Mouse (Mus musculus): ENCODE data around the gene Mtx2. TPM values are rescaled to one million over a fixed set of nuclear protein-coding genes. Genes with fewer than 3 reads are reported as not detected.
A peak's percentile ranks its signal among the peaks of the same experiment; 100 is the strongest.

The Mtx2 gene
- polyA plus RNA-seq, 1 experiment from 2014 or later = 144 TPM

DNA sequence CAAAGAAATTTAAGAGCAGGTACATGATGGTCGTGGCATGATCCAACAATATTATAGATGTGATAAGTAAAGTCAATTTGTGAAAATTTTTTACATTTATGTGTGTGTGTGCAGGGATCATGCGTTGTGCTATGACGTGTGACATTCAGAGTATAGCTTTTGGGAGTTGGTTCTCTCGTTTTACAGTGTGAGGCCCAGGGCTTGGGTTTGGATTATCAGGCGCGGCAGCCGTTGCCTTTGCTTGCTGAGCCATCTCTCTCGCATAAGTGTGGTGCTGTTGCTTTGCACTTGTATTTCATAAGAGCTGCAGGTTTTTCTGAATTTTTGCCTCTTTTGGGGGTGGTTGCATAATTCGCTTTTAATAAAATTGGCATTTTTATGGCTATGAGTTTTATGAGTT lies 48.4 kb downstream of the Mtx2 start:
- Histone ChIP-seq H3K4me1 (no peaks in the 10 kb centered on the region), H3K27me3 (replicated peaks) (no peaks in the 10 kb centered on the region), H3K4me2 (replicated peaks) (no peak overlapping the region), H3K9ac (no peak overlapping the region), H3K4me3 (no peak overlapping the region), H3K36me3 (peaks cover 11% of the 10 kb centered on the region; the same call in 1 of the 2 replicates), H3K9me3 (no peaks in the 10 kb centered on the region), H3K27ac (no peak overlapping the region)
- ATAC-seq (ENCODE audit: low FRiP score, low read depth) = no peak
- 92% methylated on average over 9 of the region's 9 CpGs for WGBS

DNA sequence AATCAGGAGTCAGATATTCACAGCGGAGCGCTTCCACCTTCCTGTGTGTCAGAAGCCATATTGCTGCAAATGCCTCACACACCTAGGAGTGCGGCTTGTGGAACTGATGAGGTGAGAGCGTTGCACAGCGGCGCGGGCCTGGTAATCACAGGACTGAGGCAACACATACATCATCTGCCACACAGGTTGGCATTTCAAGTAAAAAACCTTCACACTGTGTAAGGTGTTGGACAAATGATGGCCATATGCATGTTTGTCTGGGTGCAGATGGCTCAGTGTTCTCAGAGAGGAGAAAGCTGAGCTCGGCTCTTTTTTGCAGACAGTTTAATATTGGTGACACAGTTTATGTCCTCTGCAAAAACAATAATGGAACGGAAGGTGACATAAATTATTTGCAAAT lies 58.8 kb downstream of the Mtx2 start:
- no peak overlapping the region for H3K4me3 ChIP-seq
- H3K27ac ChIP-seq = no peak overlapping the region
- H3K4me2 ChIP-seq (replicated peaks) = no peak overlapping the region
- no peaks in the 10 kb centered on the region for H3K9me3 ChIP-seq
- H3K36me3 ChIP-seq = no peaks in the 10 kb centered on the region
- ATAC-seq (ENCODE audit: low FRiP score, low read depth) = peak; percentile 48; the same call in 1 of the 2 replicates
- WGBS = 71% methylated on average over 9 of the region's 9 CpGs
- H3K27me3 ChIP-seq (replicated peaks) = no peaks in the 10 kb centered on the region
- no peak overlapping the region for H3K9ac ChIP-seq
- H3K4me1 ChIP-seq = no peaks in the 10 kb centered on the region

DNA sequence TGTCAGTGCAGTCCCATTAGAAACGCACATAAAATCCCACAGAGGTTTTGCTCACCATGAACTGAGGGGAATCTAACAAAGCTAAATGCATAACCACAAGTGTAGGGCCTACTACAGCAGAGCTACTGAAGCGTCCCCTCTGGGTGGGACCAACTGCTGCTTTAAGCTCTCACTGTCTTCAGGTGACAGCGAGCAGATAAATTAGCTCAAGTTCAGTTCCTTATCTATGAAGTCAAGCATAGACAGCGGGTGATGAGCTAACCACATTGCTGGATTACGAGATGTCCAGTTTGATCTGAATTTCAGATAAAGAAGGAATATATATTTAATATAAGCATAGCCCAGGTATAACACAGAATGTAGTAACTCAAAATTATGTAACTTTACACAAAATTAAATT lies 66.3 kb downstream of the Mtx2 start:
- no peak overlapping the region for H3K27ac ChIP-seq
- no peak overlapping the region for H3K4me3 ChIP-seq
- H3K9me3 ChIP-seq = no peaks in the 10 kb centered on the region
- no peaks in the 10 kb centered on the region for H3K36me3 ChIP-seq
- no peaks in the 10 kb centered on the region for H3K4me1 ChIP-seq
- no peak for ATAC-seq (ENCODE audit: low FRiP score, low read depth)
- WGBS = 77% methylated on average over 5 of the region's 5 CpGs
- H3K4me2 ChIP-seq (replicated peaks) = no peak overlapping the region
- H3K27me3 ChIP-seq (replicated peaks) = no peaks in the 10 kb centered on the region
- no peak overlapping the region for H3K9ac ChIP-seq

DNA sequence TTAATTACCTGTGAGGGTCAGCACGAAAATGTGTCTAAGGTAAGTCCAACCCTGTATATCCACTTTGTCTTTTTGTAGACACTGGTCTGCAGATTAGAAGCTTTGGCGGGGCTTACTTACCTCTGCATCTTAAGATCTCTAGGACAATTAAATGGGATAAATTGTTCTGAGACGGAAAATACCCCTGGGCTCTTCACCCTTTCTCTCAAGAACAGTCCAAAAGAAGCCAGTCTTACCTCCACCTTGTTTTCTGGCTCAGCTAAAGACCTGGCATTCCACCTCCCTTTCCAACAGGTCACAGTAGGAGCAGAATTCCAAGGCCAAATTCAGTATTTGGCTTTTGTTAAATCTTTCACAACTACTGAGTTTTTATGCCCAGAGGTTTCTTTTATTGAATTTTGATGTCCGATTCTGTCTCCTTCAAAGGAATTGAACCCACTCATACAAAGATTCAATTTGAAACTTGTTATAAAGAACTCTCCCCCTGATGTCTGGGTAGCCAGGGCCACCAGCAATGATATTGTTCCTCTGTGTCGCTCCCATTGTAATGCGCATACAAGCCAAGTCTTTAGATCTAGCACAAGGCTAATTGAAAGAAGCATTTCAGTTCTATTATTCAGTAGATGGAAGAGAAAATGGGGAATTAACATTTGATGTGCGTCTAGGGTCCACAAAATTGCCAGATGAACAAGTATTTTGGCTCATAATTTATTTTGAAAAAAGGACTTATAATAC lies 67.4 kb downstream of the Mtx2 start:
- 69% methylated on average over 7 of the region's 7 CpGs for WGBS

DNA sequence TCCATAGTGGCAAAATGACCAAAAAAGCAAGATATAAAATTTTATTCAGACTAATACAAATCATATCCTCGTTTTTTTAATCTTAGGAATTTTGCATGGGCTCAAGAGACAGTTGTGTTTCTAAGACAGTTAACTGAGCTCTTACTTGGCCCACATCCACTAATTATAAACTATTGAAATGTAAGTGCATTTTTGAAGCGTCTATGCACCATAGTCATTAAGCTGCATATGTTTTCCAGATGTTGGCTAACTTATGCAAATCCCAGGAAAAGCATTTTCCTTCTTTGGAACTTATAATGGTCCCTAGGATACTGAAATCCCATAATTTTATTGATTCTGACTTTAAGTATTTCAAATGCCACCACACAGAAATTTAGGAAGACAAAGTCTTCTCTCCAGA lies 68.5 kb downstream of the Mtx2 start:
- H3K4me3 ChIP-seq = no peak overlapping the region
- H3K27ac ChIP-seq = no peak overlapping the region
- H3K36me3 ChIP-seq = no peaks in the 10 kb centered on the region
- H3K4me2 ChIP-seq (replicated peaks) = no peak overlapping the region
- no peaks in the 10 kb centered on the region for H3K27me3 ChIP-seq (replicated peaks)
- 66% methylated on average over 2 of the region's 2 CpGs for WGBS
- H3K4me1 ChIP-seq = no peaks in the 10 kb centered on the region
- no peak overlapping the region for H3K9ac ChIP-seq
- no peaks in the 10 kb centered on the region for H3K9me3 ChIP-seq
- no peak for ATAC-seq (ENCODE audit: low FRiP score, low read depth)

More for the DNA sequence above, 67.4 kb downstream of the Mtx2 start:
- Histone ChIP-seq H3K27me3 (replicated peaks) (no peaks in the 10 kb centered on the region), H3K36me3 (no peaks in the 10 kb centered on the region), H3K4me2 (replicated peaks) (no peak overlapping the region), H3K4me1 (no peaks in the 10 kb centered on the region), H3K9ac (no peak overlapping the region), H3K4me3 (no peak overlapping the region), H3K9me3 (no peaks in the 10 kb centered on the region), H3K27ac (no peak overlapping the region)
- no peak for ATAC-seq (ENCODE audit: low FRiP score, low read depth)

DNA sequence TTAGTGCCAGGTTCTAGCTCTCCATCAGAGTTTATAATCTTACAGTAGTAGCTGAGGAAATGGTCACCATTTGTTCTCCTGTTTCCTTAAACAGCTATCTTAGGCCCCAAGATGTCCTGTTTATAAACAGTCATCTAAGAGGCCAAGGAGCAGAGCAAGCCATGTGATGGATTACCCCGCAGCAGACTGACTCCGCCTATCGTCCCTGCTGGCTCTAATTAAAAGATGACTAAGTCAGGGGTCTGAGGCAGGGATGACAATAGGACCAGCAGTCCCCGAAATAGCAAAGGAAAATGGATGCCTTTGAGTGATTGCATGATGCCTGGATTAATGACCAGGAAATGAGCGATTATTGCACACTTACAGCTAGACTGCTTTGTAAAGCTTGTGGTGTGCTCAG lies 74.4 kb downstream of the Mtx2 start:
- Histone ChIP-seq H3K27ac (no peak overlapping the region), H3K9ac (no peak overlapping the region), H3K9me3 (no peaks in the 10 kb centered on the region), H3K36me3 (no peaks in the 10 kb centered on the region), H3K4me2 (replicated peaks) (no peak overlapping the region), H3K27me3 (replicated peaks) (no peaks in the 10 kb centered on the region), H3K4me1 (peaks cover 11% of the 10 kb centered on the region), H3K4me3 (no peak overlapping the region)
- ATAC-seq (ENCODE audit: low FRiP score, low read depth) = no peak
- WGBS = 29% methylated on average over 5 of the region's 5 CpGs

DNA sequence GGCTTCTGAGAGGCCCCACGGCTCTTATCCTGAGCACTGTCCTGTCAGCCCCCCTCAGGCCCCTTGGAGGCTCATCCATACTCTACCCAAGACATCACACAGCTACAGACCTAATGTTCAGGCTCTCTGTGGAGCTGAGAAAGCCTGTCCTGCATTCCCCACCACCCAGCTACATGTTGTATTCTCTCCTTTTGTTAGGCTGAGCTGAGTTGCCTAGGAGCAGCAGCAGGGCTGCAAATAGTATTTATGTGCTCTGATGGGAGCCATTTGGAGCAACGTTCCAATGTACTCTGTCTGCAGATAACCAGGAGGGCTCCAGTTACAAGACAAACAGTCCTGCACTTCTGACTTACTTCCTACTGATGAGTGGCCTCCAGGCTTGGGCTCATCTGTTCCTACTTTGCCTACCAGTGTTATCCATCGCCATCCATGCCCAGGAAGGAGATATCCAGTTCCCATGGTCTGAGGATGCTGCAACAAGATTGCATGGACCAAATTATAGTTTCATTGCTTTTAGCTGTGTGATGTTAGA lies 76.2 kb downstream of the Mtx2 start:
- H3K36me3 ChIP-seq = no peaks in the 10 kb centered on the region
- no peak overlapping the region for H3K4me3 ChIP-seq
- 38% methylated on average over 3 of the region's 3 CpGs for WGBS
- H3K9me3 ChIP-seq = no peaks in the 10 kb centered on the region
- ATAC-seq (ENCODE audit: low FRiP score, low read depth) = no peak
- H3K4me1 ChIP-seq = peaks cover 11% of the 10 kb centered on the region
- H3K4me2 ChIP-seq (replicated peaks) = no peak overlapping the region
- H3K9ac ChIP-seq = no peak overlapping the region
- no peaks in the 10 kb centered on the region for H3K27me3 ChIP-seq (replicated peaks)
- H3K27ac ChIP-seq = 0 out of 2 replicates have a peak overlapping the region, but pooled peaks have one; percentile 1

DNA sequence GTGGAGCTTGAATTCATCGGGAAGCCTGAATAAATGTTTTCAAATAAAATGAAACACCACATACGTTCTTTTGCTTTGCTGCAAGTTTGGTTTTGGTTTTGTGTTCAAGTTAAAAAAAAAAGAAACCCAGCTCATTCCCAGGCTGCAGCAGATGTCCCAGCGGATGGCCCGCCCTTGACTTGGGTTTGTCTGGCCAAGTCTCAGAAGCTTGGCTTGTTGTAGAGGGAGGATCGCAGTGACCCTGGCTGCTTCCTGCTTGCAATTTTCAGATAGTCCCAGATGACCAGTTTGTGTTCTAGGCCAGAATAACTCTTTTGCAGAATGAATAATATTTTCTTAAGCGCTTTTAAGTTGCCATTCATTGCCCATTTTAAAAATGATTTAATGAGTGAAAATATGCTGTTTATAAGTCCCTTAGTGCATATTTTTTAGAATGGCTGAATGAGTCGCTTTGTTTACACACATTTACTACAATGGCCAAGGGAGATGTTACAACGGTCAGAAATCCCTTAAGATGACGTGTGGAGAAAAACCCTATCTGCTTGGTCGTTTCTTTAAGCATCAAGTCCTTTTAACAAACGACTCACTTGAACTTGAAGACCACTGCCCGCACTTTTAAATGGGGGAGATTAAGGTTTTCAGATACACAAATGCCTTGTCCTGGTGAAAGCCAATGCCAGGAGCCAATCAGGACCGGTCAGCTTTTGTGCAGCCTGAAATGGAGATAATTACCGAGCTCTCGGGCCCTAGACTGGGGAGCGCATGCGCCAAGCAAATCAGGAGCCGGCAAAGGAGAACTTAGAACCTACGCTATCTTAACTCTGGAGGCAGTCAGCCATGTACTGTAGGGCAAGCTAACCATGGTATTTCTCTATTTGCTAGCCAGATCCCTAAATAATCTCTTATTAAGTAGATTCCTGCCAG lies 82.0 kb downstream of the Mtx2 start:
- Histone ChIP-seq H3K4me2 (replicated peaks) (no peak overlapping the region), H3K36me3 (no peaks in the 10 kb centered on the region), H3K27ac (no peak overlapping the region), H3K27me3 (replicated peaks) (no peaks in the 10 kb centered on the region), H3K9me3 (no peaks in the 10 kb centered on the region), H3K9ac (no peak overlapping the region), H3K4me1 (no peaks in the 10 kb centered on the region), H3K4me3 (no peak overlapping the region)
- no peak for ATAC-seq (ENCODE audit: low FRiP score, low read depth)
- 69% methylated on average over 19 of the region's 19 CpGs for WGBS

DNA sequence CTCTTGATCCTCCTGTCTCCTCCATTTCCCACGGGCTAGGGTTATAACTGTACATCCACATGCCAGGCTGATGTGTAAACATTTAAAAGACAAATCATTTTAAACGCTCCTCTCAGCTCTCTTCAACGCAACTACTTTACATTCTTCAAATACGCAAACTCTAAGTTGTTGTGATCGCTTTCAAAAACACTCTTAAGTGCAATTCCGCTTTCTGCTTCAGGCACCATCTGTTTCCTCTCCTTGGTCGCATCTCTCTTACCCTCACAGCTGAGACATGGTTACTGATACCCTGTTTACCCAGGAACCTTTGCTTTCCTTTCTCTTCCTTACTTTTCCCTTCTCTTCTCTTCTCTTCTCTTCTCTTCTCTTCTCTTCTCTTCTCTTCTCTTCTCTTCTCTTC lies 86.4 kb downstream of the Mtx2 start:
- no peak overlapping the region for H3K27ac ChIP-seq
- H3K4me3 ChIP-seq = no peak overlapping the region
- H3K27me3 ChIP-seq (replicated peaks) = no peaks in the 10 kb centered on the region
- no peak overlapping the region for H3K9ac ChIP-seq
- no peaks in the 10 kb centered on the region for H3K9me3 ChIP-seq
- no peaks in the 10 kb centered on the region for H3K36me3 ChIP-seq
- ATAC-seq (ENCODE audit: low FRiP score, low read depth) = no peak
- WGBS = 83% methylated on average over 7 of the region's 7 CpGs
- no peaks in the 10 kb centered on the region for H3K4me1 ChIP-seq
- no peak overlapping the region for H3K4me2 ChIP-seq (replicated peaks)

DNA sequence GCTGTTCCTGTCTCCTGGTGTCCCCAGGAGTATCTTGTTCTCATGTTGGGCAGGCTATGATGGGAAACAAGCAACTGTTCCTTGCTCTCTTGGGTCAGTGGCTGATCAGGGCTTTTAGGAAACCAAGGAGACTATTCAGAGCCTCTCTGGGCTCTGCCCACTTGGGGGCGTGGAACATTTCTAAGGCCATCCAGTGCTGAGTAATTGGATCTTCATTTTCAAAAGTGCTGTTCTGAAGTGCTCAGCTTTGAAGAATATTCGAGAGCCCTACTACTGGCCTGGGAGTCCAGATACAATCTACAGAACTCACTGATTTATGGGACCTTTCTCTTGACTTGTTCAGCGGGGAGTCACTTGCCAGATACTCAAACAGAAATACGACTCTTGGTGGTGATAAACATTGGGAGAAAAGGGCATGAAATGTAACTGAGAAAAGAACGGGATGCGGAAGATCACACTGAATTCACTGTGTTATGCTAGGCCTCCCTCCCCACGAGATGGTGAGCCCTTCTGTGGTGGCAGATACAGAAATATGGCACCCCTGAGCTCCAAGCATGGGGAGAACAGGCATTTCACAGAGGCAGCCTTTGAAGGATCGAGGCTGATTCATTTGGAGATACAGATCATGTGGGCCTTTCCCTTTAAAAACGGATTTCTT lies 92.4 kb downstream of the Mtx2 start:
- Histone ChIP-seq H3K36me3 (no peaks in the 10 kb centered on the region), H3K27me3 (replicated peaks) (no peaks in the 10 kb centered on the region), H3K9me3 (no peaks in the 10 kb centered on the region), H3K4me2 (replicated peaks) (no peak overlapping the region), H3K4me1 (peaks cover 8% of the 10 kb centered on the region), H3K27ac (no peak overlapping the region), H3K4me3 (no peak overlapping the region), H3K9ac (no peak overlapping the region)
- 38% methylated on average over 9 of the region's 9 CpGs for WGBS
- ATAC-seq (ENCODE audit: low FRiP score, low read depth) = no peak

DNA sequence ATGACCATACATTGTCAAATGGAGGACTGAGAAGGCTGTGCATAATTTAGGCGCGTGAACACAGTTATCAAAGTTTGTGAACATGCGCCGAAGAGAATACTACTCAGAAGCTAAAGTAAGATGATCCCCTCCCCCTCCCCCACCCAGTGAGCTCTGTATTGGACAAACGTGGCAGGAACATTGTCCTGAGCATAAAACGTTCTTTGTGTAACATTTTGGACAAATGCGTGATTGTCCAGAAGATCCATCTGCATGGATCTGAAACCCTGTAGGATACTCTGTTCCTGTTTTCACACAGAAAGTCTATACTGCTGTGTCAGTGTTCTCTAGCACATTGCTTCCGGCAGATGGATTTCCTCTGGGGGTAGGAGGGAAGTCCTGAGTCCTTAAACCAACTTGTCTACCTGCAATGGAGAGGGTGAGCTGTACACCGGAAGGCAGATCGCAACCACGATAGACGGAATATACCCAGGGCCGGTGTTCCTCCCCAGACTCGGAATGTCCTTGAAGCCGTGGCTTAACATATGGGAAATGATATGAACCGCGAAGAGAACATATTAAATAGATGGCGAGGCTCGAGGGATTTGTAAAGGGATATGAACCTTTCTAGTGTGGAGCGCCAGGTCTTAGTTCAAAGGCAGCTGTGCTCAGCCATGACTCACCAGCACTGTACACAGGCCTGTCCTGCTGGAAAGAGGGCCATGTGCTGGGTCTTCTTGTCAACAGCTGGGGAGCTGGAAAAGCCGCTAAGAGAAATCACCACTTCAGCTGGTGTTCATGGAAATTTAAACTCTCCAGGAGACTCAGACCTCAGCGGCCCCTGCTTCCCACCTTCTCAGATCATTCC lies 100.6 kb downstream of the Mtx2 start:
- Histone ChIP-seq H3K4me3 (no peak overlapping the region), H3K27me3 (replicated peaks) (no peaks in the 10 kb centered on the region), H3K9me3 (no peaks in the 10 kb centered on the region), H3K9ac (no peak overlapping the region), H3K36me3 (no peaks in the 10 kb centered on the region), H3K4me2 (replicated peaks) (no peak overlapping the region), H3K27ac (no peak overlapping the region), H3K4me1 (0 out of 2 replicates have a peak, but pooled peaks cover 6% of the 10 kb centered on the region)
- no peak for ATAC-seq (ENCODE audit: low FRiP score, low read depth)
- WGBS = 74% methylated on average over 22 of the region's 22 CpGs

Measured in neural tube, embryonic 12.5 days (tissue).